Mouse (Mus musculus): ENCODE results near the gene Mfrp. TPM values are rescaled to one million over a fixed set of nuclear protein-coding genes. Genes with fewer than 3 reads are reported as not detected.

Mfrp gene
- total RNA-seq (2021): under 1 TPM in 1 of 2 experiments, not detected in 1; 0.17 TPM

DNA sequence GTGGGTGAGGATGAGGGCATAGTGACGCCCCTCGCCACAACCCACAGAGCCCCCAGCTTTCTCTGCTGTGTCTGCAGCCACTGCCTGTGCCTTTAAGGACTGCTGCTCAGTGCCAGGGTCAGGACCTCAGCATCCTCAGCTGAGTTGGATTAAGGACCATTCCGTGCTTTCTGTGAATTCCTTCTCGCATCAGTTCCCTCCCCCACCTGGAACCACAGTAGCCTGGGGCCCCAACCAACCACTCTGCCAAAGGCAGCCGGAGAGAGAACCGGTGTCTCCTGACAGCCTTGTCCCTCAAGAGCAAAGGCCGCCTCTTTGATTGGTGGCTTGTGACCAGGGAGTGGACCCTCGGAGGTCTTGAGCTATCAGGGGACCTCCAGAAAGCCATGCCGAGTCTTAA, at the start of gene Mfrp:
Gene Mfrp, plus strand, starts transcription at position 240 of the 400 bp plus-strand sequence.
- intact Hi-C loops (cut with DNase I): no loop called here
- no peak for DNase-seq (ENCODE audit: extremely low spot score in 1 of 2, low spot score in 2 of 2)

DNA sequence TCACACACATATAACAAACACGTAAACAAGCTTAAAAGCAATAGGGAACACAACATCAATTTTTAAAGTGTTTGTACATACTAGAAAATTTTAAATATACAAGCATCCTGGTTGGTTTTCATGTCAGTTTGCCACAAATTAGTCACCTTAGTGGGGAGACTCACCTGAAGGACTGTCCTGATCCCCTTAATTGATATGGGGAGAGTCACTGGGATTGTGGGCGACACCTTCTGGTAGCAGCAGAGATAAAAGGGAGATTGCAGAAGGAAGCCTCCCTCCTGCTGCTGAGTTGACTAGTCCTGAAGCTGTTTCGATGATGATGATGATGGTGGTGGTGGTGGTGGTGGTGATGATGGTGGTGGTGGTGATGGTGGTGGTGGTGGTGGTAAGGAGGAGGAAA, 48.7 kb upstream of the Mfrp start:
- no peak for DNase-seq (ENCODE audit: extremely low spot score in 1 of 2, low spot score in 2 of 2)
- intact Hi-C loops (cut with DNase I): no loop called here

DNA sequence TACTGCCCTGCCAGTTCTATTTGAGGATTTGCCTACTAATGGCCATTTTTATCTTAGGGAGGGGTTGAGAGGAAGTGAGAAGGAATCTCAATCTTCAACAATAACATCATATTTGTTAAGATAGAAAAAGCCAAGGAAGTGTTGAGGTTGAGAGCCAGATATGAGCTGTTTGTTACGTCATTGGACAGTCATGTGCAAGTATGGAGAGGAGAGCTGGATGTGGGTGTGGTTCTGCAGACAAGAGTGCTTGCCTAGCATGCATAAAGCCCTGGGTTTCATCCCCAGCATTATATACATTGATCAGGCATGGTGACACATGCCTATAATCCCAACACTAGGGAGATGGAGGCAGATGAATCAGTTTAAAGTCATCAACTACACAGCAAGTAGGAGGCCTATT, 47.6 kb upstream of the Mfrp start:
- DNase-seq (ENCODE audit: extremely low spot score in 1 of 2, low spot score in 2 of 2): no peak
- intact Hi-C loops (cut with DNase I): no loop called here

DNA sequence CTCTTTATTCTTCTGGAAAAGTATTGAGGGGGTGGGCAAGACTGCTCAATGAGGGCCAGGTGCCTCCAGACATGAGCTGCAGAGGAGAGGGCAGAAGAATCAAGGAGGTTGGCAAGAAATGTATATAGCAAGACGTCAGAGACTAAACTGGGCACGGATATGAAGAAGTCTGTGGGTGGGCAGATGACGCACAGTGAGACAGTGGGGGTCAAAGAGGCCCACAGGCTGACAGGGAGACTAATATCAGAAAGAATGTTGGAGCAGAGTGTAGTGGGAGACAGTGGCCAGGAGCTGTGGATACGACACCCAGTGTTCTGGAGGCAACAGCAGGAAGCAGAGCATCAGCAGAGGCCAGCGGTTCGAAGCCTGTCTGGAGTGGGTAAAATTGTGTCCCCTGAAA, 42.9 kb upstream of the Mfrp start:
- intact Hi-C loops (cut with DNase I): no loop called here
- DNase-seq (ENCODE audit: extremely low spot score in 1 of 2, low spot score in 2 of 2): no peak

DNA sequence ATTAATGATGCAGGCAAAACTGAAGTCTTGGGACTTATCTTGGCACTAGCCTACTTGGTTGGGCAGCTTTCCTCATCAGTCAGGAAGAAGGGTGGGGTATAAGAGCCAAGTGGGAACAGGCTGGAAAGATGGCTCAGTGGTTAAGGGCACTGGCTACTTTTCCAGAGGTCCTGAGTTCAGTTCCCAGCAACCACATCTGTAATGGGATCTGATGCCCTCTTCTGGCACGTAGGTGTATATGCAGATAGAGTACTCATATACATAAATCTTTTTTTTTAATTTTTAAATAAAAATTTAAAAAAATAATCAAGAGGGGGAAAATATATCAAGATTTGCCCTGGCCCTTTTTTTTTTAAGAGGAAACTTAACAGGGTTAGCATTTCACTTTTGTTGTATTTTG, 36.4 kb upstream of the Mfrp start:
- DNase-seq (ENCODE audit: extremely low spot score in 1 of 2, low spot score in 2 of 2): no peak
- intact Hi-C loops (cut with DNase I): no loop called here

GRCm38 (mm10) chr9:44066785-44067225, 34.7 kb upstream of the Mfrp start, which contains the start of gene Usp2:
TSS of gene Usp2 (plus strand) at chr9:44067021.
- intact Hi-C loops (cut with DNase I): no loop called here
- peak; percentile 98 to 100 for DNase-seq (ENCODE audit: extremely low spot score in 1 of 2, low spot score in 2 of 2)

GRCm38 (mm10) chr9:44067241-44067959, 34.1 kb upstream of the Mfrp start:
- DNase-seq (ENCODE audit: extremely low spot score in 1 of 2, low spot score in 2 of 2): no peak
- intact Hi-C loops (cut with DNase I): no loop called here

DNA sequence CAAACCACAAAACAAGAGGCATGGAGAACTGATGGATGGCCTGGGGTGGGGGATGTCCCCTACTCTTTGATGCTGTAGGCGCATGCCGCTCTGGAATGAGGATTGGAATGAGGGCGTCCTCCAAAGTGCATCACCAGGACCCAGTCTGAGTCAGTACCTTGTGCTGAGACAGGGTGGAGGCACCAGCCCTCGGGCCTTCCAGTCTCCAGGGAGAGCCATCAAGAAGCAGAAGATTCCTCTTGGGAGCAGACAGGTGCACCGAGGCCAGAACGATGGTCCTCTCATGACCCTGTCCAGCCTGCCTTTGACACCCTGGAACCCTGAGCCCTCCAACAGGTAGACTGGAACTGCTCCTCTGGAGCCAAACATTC, 33.6 kb upstream of the Mfrp start:
- intact Hi-C loops (cut with DNase I): no loop called here
- DNase-seq (ENCODE audit: extremely low spot score in 1 of 2, low spot score in 2 of 2): no peak

DNA sequence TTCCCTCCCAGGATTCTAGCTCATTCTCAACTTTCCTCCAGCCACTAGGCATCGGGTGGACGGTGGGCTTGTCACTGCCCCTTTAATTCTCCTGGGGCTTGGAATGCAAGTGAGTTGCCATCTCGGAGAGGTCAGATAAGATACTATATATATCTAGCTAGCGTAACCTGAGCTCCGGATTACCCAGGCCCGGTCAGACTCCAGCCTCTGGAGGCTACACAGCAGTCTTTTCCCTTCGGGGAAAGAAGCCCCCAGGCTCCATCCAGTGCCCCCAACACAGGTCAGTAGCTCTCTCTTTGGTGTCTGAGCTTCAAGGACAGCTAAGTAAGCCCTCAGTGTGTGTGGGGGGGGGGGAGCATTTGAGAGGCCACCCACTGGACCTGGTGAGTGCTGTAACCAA, 32.3 kb upstream of the Mfrp start:
- DNase-seq (ENCODE audit: extremely low spot score in 1 of 2, low spot score in 2 of 2): no peak
- intact Hi-C loops (cut with DNase I): no loop called here

DNA sequence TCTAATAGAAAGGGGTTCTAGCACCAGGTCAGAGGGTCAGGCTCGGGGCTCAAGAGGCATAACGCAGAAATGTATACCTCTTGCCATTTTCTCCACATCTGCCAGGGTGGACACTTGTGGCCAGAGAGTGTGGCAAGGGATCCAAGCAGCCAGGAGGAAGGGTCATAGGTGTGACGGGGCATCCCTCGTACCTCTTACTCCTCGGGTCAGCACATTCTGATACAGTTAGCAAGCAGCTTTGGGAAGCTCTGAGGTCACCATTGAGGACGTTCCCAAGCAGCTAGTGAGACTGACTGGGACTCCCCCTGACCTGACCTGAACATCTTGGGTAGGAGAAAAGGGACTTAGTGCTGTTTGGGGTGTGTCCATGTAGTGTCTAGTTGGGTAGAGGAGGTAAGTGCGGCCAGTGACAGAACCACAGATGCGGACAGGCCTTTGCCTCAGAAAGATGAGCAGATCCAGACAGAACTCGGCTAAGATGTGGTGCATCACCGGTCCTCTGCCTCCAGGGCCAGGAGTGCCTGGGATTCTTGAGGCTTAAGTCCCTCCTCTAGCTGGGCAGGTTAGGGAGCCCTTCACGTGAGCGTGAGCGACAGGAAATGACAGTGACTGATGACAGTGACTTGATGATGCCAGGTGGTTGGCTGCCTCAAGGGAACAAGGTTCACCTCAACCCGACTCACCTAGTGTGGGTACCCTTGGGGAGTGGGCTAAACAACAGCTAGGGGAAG, 31.3 kb upstream of the Mfrp start:
- intact Hi-C loops (cut with DNase I): no loop called here
- DNase-seq (ENCODE audit: extremely low spot score in 1 of 2, low spot score in 2 of 2): no peak

DNA sequence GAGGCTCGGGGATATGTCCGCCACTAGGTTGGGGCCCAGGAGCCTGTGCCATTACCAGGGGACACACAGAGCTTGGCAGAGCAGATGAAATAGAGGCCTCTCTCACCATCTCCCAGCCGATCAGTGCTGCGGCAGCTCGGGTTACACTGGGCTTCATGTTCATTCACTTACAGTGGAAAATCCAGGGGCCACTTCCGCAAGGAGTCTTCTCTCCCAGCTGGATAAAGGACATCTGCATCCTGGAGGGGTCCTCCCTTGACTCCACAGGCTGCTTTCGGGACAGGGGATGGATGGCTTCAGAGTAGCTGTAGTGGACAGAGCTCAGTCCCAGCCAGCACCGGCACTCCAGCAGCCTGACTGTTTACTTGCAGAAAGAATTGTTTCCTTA, 30.7 kb upstream of the Mfrp start:
- DNase-seq (ENCODE audit: extremely low spot score in 1 of 2, low spot score in 2 of 2): no peak
- intact Hi-C loops (cut with DNase I): no loop called here

DNA sequence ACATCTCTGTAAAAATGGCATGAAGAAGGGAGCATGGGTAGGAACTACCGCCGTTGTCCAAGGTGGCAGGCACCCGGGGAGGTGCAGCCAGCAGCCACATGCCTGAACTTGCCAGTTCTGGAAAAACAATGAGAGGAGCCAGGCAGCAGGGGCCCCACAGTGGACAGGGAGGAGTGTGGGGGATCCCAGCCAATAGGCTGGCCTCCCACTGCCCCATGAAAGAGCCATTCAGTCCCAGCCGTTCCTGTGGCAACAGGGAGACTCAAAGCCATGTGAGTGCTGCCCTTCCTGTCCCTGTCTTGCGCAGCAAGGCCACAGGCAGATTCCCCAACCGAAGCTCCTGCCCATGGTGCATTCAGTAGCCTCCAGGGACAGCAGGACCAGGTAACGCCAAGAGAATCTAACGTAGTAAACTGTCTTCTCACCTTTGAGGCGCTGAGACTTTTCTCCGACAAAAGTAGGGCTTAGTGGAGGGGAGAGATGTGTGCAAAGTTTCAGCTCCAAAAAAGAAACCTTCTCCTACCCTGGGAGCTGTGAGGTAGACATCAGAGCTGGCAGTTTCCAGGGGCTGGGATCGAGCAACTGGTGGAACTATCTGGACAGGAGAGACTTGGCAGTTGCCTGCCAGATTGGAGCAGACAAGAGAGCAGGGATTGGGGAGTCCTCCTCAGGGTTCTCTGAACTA, 29.5 kb upstream of the Mfrp start:
- intact Hi-C loops (cut with DNase I): no loop called here
- no peak for DNase-seq (ENCODE audit: extremely low spot score in 1 of 2, low spot score in 2 of 2)

DNA sequence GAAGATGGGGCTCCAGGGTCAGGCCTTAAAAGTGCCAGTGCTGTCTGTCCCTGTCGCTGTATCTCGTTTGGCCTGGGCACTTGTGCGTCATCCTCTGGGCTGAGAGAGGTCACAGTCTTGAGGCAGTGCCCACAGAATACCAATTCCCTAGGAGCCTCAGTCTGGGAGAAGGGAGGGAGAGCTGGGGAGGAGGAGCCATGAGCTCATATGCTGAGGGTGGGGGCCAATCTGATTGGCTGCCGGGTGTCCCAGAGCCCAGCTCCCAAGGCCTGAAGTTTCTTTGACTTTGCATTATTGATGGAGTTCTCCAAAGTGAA, 29.0 kb upstream of the Mfrp start:
- DNase-seq (ENCODE audit: extremely low spot score in 1 of 2, low spot score in 2 of 2): no peak
- intact Hi-C loops (cut with DNase I): no loop called here

DNA sequence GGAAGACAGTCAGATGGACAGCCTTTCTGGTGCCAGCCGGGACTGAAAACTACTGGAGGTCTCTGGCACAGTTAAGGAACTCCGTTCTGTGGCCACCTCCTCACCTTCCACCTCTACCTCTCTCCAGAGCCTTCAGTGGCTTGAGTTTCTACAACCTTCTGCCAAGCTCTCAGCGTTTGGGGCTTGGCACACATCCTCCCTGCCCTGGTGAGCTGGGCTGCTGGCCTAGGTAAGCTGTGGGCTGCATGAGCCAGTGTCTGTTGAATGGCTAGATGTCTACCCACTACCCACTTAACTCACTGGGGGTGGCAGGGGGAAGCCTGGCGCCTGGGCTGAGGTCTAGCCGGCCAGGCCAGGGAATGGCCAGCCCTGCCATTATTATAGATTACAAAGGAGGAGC, 28.4 kb upstream of the Mfrp start:
- intact Hi-C loops (cut with DNase I): no loop called here
- DNase-seq (ENCODE audit: extremely low spot score in 1 of 2, low spot score in 2 of 2): no peak

GRCm38 (mm10) chr9:44074395-44075275, 26.9 kb upstream of the Mfrp start:
- no peak for DNase-seq (ENCODE audit: extremely low spot score in 1 of 2, low spot score in 2 of 2)
- intact Hi-C loops (cut with DNase I): no loop called here

DNA sequence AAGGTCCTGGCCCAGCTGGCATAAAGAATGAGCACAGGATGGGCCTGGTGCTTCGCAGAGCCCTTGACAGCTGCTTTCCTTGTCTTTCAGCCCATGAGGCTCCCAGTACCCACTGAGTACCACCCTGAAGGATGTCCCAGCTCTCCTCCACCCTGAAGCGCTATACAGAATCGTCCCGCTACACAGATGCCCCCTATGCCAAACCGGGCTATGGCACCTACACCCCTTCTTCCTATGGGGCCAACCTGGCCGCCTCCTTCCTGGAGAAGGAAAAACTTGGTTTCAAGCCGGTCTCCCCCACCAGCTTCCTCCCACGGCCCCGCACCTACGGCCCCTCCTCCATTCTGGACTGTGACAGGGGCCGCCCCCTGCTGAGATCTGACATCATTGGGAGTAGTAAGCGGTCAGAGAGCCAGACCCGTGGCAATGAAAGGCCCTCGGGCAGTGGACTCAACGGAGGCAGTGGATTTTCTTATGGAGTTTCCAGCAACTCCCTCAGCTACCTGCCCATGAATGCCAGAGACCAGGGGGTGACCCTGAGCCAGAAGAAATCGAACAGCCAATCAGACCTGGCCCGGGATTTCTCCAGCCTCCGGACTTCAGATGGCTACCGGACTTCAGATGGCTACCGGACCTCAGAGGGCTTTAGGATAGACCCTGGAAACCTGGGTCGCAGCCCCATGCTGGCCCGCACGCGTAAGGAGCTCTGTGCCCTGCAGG, 26.1 kb upstream of the Mfrp start:
- intact Hi-C loops (cut with DNase I): no loop called here
- DNase-seq (ENCODE audit: extremely low spot score in 1 of 2, low spot score in 2 of 2): no peak

- intact Hi-C loops (cut with DNase I): no loop called here
- DNase-seq (ENCODE audit: extremely low spot score in 1 of 2, low spot score in 2 of 2): no peak
These were observed 25.3 kb upstream of the Mfrp start for GRCm38 (mm10) chr9:44075996-44076763.

DNA sequence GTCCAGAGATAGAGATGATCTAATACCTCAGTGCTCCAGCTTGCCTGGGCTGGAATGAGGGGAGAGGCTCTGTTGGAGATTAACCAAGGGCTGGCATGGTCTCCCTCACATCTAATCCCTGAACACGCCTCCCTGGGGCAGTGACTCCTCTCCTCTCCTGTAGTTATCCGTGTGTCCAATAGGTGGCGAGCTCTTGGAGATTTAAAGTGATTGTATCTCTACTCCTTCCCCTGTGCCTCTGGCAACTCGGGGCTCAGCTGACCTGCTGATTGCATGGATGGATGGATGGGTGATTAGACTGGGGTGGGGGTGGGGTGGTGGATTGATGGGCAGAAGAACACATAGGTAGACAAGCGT, 24.8 kb upstream of the Mfrp start:
- intact Hi-C loops (cut with DNase I): no loop called here
- DNase-seq (ENCODE audit: extremely low spot score in 1 of 2, low spot score in 2 of 2): peak in 1 of 2 experiments; percentile 68
